Mouse (Mus musculus): ENCODE data around the gene Tmem114. TPM values are rescaled to one million over a fixed set of nuclear protein-coding genes. Genes with fewer than 3 reads are reported as not detected.

The Tmem114 gene
- polyA plus RNA-seq (2015; fragmentation: Nextera tagmentation; extraction: Ambion mirVana): not detected in 2 replicates

DNA sequence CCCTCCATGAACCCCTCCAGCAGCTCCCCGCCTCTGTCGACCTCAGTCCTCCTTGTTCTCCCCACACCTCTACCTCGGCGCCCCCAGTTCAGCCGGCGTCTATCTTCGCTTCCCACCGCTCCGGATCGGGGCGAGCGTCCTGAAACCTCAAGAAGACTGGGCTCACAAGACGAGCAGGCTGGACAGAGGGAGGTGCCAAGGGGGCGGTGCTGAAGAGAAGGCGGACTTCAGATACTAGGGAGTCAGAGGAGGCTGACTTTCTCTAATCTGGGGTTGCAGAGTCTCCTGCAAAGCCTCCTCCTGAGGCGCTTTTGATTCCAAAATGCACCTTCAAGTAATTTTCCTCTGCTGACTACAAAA lies at the start of gene Tmem114:
Gene Tmem114, minus strand, starts transcription at position 166 of the 360 bp plus-strand sequence.
- no peak within 1 kb of the TSS for H3K27ac ChIP-seq
- no peak for ATAC-seq
- WGBS: 2% methylated on average over 16 of the region's 16 CpGs
- peaks cover 6% of the 10 kb centered on the region for H3K4me1 ChIP-seq
- peaks cover 67% of the 10 kb centered on the region for H3K27me3 ChIP-seq
- H3K36me3 ChIP-seq (ENCODE audit: poor library complexity, severe bottlenecking): no peaks in the 10 kb centered on the region
- peak within 1 kb of the TSS; percentile 35 for H3K4me3 ChIP-seq
- peak within 1 kb of the TSS; percentile 43 for H3K9ac ChIP-seq
- H3K4me2 ChIP-seq: peak within 1 kb of the TSS; percentile 61
- no peaks in the 10 kb centered on the region for H3K9me3 ChIP-seq (replicated peaks)

DNA sequence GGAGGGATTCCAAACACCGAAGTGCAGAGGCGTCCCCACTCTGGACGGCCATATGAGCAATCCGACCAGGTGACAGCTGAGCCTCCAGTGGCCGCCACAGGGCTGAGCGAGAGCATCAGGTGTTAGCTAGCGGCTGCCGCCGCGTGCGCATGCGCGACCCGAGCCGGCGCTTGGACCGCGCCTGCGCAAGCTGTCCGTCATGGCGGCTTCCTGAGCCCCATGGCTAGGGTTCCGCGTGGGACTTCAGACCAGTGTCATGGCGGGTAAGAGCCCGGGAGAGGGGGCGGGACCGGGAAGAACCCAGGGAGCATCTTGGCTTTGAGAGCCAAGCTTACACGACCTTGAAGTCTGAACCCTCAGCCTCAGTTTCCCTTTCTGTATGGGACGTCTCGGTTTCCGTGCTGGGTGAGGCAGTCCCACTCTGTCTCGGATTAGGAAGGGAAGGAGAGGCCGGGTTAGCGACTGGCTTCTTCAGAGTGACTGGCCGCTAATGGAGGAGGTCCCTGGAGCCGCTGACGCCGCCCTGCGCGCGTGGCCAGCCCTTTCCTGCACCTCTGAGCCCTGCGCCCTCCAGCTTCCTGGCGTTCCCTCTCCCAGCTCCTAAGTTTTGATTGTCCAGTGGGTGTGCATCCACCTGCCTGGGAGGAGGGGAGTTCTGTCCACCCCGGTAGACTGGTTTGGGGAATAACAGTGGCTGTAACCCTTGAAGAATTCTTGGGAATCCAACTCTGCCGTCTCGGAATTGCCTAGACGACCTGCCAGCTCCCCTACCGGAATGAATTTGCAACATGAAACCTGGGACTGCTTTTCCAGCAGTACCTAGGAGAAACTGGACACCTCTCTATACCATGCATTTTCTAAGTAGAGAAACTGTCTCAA lies 45.9 kb upstream of the Tmem114 start, which contains the start of gene Mettl22:
Gene Mettl22, plus strand, starts transcription at position 186 of the 879 bp plus-strand sequence.
- peak within 1 kb of the TSS; percentile 82 for H3K9ac ChIP-seq
- under 1% methylated on average over 48 of the region's 48 CpGs for WGBS
- peaks cover 11% of the 10 kb centered on the region for H3K4me1 ChIP-seq
- H3K4me2 ChIP-seq: peak within 1 kb of the TSS; percentile 86
- H3K27me3 ChIP-seq: no peaks in the 10 kb centered on the region
- no peaks in the 10 kb centered on the region for H3K36me3 ChIP-seq (ENCODE audit: poor library complexity, severe bottlenecking)
- H3K9me3 ChIP-seq (replicated peaks): no peaks in the 10 kb centered on the region
- H3K27ac ChIP-seq: no peak within 1 kb of the TSS; the same call in 1 of the 2 replicates
- ATAC-seq: peak; percentile 97
- H3K4me3 ChIP-seq: peak within 1 kb of the TSS; percentile 72

DNA sequence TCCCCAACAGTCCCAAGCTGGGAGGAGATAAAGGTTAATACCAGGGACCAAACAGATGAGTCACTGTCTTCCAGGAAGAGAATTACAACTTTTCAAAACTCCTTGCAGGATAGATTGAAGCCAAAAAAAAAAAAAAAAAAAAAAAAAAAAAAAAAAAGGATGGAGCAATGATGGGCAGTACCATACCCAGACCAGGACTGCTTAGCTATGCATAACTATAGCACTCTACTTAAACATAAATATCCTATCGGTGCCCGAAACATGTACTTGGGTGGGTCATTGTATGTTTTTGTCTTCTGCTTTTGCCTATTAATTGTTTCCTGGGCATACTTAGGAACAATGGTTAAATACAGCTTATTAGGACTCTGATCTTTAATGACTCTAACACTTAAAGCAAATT lies 45.2 kb upstream of the Tmem114 start:
- peaks cover 11% of the 10 kb centered on the region for H3K4me1 ChIP-seq
- H3K27me3 ChIP-seq: no peaks in the 10 kb centered on the region
- ATAC-seq: peak; percentile 76
- no peak overlapping the region for H3K9ac ChIP-seq
- H3K27ac ChIP-seq: no peak overlapping the region
- H3K9me3 ChIP-seq (replicated peaks): no peaks in the 10 kb centered on the region
- WGBS: 72% methylated on average over 2 of the region's 2 CpGs
- H3K4me2 ChIP-seq: peak overlapping the region; percentile 86
- H3K36me3 ChIP-seq (ENCODE audit: poor library complexity, severe bottlenecking): no peaks in the 10 kb centered on the region
- H3K4me3 ChIP-seq: peak overlapping the region; percentile 72; the same call in 1 of the 2 replicates

DNA sequence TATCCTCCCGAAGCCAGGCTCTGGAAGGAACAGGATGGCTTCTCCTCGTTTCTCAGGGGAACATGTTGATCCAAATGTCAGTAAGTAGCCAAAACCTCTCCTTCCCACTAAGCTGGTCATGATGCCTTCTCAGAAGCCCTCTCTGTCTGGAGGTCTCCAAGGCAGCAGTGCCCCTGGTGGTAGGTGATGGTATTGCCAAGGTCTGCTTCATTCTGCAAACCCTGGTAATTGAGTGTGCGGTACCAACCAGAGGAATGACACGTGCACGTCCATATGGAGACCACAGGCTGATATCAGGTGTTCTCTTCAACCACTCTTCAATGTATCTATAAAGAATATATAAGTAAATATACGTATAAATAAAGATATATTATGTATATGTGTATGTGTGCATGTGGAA lies 34.2 kb upstream of the Tmem114 start:
- WGBS: 39% methylated on average over 6 of the region's 6 CpGs
- no peak for ATAC-seq

DNA sequence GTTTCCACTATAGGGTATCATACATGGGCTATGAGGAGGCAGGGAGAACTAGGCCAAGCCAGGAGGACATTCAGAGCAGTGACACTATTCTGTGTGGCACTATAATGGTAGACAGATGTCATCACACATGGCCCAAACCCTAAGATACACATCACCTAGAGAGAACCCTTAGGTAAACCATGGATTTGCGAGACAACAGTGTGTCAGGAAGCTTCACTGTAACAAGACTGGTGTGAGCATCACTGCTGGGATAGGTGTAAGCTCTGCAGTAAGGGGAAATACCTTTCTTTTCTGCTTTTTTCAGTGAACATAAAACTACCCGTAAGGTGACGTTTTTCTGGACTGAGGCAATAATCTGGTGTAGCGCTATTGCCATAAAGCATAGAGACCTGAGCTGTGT lies 33.5 kb upstream of the Tmem114 start:
- WGBS: 91% methylated on average over 4 of the region's 4 CpGs
- Histone ChIP-seq H3K36me3 (ENCODE audit: poor library complexity, severe bottlenecking) (no peaks in the 10 kb centered on the region), H3K4me3 (no peak overlapping the region)

More for the DNA sequence above, 34.2 kb upstream of the Tmem114 start:
- H3K27ac ChIP-seq: no peak overlapping the region
- no peaks in the 10 kb centered on the region for H3K9me3 ChIP-seq (replicated peaks)
- H3K4me2 ChIP-seq: no peak overlapping the region
- no peaks in the 10 kb centered on the region for H3K36me3 ChIP-seq (ENCODE audit: poor library complexity, severe bottlenecking)
- no peak overlapping the region for H3K4me3 ChIP-seq
- peaks cover 3% of the 10 kb centered on the region for H3K27me3 ChIP-seq
- H3K9ac ChIP-seq: no peak overlapping the region
- H3K4me1 ChIP-seq: no peaks in the 10 kb centered on the region

DNA sequence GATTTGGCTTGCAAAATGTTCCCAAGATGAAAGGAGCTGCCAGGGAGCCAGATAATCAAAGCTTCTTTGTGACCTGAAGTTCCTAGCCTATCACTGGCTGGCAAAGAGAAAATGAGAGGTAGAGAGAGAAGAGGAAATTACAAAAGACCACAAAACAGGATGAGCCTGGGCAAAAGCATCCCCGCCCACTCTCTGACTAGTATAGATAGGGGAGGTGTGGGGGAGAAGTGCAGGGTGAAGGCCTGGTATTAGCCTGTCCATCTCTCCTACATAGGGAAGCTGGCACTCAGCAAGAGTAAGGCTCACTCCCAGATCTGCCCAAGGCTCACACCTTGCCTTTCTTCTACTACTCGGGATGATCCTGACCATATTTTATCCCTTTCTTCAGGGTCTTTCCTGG lies 30.3 kb upstream of the Tmem114 start:
- Histone ChIP-seq H3K4me3 (no peak overlapping the region), H3K27ac (no peak overlapping the region), H3K36me3 (ENCODE audit: poor library complexity, severe bottlenecking) (no peaks in the 10 kb centered on the region), H3K9me3 (replicated peaks) (no peaks in the 10 kb centered on the region), H3K9ac (no peak overlapping the region), H3K4me2 (no peak overlapping the region), H3K27me3 (peaks cover 3% of the 10 kb centered on the region), H3K4me1 (no peaks in the 10 kb centered on the region)
- 58% methylated on average over 2 of the region's 2 CpGs for WGBS
- ATAC-seq: no peak

More for the DNA sequence above, 33.5 kb upstream of the Tmem114 start:
- Histone ChIP-seq H3K9me3 (replicated peaks) (no peaks in the 10 kb centered on the region), H3K9ac (no peak overlapping the region), H3K27me3 (peaks cover 3% of the 10 kb centered on the region), H3K4me2 (no peak overlapping the region), H3K27ac (no peak overlapping the region), H3K4me1 (no peaks in the 10 kb centered on the region)
- ATAC-seq: no peak

DNA sequence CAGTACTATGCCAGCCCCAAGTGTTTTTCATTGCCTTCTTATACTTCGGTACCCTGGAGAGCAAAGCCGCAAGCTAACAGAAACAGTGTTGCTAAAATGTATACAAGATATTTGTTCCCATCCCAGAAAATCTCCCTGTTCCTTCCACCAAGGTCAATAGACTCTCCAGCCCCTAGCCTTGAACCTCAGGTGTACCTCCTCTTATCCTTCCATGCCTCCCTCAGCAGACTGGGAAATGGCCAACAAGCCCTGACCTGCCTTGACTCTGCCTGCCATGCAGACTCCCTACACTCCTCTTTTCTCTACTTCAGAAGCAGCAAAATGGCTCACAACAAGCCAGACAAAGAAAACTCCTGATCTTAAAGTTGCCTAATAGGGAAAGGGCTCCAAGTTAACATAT lies 28.4 kb upstream of the Tmem114 start:
- Histone ChIP-seq H3K36me3 (ENCODE audit: poor library complexity, severe bottlenecking) (no peaks in the 10 kb centered on the region), H3K4me2 (no peak overlapping the region), H3K27ac (no peak overlapping the region), H3K4me1 (no peaks in the 10 kb centered on the region), H3K4me3 (no peak overlapping the region), H3K9ac (no peak overlapping the region), H3K27me3 (peaks cover 3% of the 10 kb centered on the region), H3K9me3 (replicated peaks) (no peaks in the 10 kb centered on the region)
- ATAC-seq: no peak
- 100% methylated on average over 2 of the region's 2 CpGs for WGBS

DNA sequence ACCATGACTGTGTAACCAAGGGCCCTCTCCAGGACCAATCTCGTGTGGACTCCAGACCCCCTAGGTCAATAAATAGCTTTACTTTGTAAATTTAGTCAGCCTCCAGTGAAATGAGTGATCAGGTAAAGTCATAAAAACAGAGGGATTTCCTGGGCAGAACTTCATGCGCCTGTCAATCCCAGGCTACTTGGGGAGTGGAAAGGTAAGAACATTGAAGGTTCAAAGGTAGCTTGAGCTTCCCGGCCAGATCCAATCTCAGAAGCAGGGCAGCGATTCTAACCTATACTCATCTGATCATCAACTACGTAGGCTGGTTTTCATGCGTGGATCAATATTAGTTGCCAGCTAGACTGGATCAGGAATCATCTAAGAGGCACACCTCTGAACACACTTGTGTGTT lies 21.3 kb upstream of the Tmem114 start:
- Histone ChIP-seq H3K27me3 (no peaks in the 10 kb centered on the region), H3K27ac (no peak overlapping the region), H3K9me3 (replicated peaks) (no peaks in the 10 kb centered on the region), H3K9ac (no peak overlapping the region), H3K4me1 (no peaks in the 10 kb centered on the region), H3K36me3 (ENCODE audit: poor library complexity, severe bottlenecking) (no peaks in the 10 kb centered on the region), H3K4me2 (no peak overlapping the region), H3K4me3 (no peak overlapping the region)
- no peak for ATAC-seq
- WGBS: 95% methylated on average over 6 of the region's 6 CpGs

DNA sequence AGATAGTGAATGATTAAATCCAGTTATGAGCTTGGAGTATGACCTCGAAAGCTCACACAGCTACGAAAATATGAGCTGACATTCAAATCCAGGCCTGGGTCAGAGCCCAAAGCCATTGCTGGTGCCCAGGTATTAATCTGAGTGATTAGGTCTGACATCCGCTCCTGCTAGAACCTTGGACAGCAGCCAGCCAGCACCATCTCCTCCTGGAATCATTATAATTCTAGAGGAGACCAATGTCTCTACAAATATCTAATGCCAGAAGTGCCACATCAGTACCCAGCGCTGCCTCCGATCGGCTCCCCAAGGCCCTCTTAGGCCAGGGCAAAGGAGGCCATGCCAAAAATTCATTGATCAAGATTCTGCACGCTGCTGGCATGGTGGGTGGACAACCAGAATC lies 20.0 kb upstream of the Tmem114 start:
- Histone ChIP-seq H3K9ac (no peak overlapping the region), H3K27me3 (no peaks in the 10 kb centered on the region), H3K36me3 (ENCODE audit: poor library complexity, severe bottlenecking) (no peaks in the 10 kb centered on the region), H3K9me3 (replicated peaks) (no peaks in the 10 kb centered on the region), H3K4me1 (no peaks in the 10 kb centered on the region), H3K4me2 (no peak overlapping the region), H3K4me3 (no peak overlapping the region), H3K27ac (no peak overlapping the region)
- 85% methylated on average over 7 of the region's 7 CpGs for WGBS
- ATAC-seq: no peak

DNA sequence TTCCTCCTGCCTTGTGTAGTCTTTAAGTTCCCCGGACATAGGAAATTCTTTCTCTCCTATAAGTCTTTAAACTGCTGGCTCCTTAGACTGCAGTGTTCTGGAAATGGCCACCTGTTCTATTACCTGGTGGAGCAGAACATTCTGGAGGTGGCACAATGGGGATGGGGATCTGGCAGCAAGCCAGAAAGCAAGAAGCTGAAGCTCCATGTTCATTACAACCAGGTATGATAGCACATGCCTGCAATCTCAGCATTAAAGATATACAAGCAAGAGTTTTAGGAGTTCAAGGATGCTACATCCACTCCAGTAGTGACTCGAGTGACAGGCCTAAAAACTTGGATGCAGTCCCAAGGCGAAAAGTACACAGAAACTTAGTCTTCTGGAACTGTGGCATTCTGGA lies 7.7 kb upstream of the Tmem114 start:
- WGBS: 91% methylated on average over 3 of the region's 3 CpGs
- Histone ChIP-seq H3K4me1 (no peaks in the 10 kb centered on the region), H3K27ac (no peak overlapping the region), H3K9ac (no peak overlapping the region), H3K9me3 (replicated peaks) (no peaks in the 10 kb centered on the region), H3K4me3 (no peak overlapping the region), H3K4me2 (no peak overlapping the region), H3K27me3 (peaks cover 4% of the 10 kb centered on the region; the same call in 1 of the 2 replicates), H3K36me3 (ENCODE audit: poor library complexity, severe bottlenecking) (no peaks in the 10 kb centered on the region)
- no peak for ATAC-seq

DNA sequence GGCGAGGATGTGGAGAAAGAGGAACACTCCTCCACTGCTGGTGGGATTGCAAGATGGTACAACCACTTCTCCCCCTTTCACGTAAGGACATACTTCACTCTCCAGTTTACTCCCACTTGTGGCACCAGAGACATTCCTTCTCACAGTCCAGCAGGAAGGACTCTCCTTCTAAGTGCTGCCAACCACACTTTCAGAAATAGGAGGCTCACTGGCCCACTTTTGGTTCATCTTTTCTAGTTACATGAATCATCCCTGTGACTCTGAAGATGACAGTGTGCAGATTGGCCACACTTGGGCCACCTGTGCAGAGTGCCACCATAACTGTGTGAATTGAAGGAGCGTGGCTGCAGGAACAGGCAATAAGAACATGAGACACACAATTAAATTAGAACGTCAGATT lies 4.6 kb upstream of the Tmem114 start:
- no peak overlapping the region for H3K4me3 ChIP-seq
- no peak overlapping the region for H3K9ac ChIP-seq
- no peak overlapping the region for H3K27ac ChIP-seq
- no peaks in the 10 kb centered on the region for H3K36me3 ChIP-seq (ENCODE audit: poor library complexity, severe bottlenecking)
- no peak overlapping the region for H3K4me2 ChIP-seq
- ATAC-seq: no peak
- H3K4me1 ChIP-seq: peaks cover 4% of the 10 kb centered on the region
- H3K27me3 ChIP-seq: peaks cover 34% of the 10 kb centered on the region
- WGBS: 83% methylated on average over 4 of the region's 4 CpGs
- no peaks in the 10 kb centered on the region for H3K9me3 ChIP-seq (replicated peaks)

DNA sequence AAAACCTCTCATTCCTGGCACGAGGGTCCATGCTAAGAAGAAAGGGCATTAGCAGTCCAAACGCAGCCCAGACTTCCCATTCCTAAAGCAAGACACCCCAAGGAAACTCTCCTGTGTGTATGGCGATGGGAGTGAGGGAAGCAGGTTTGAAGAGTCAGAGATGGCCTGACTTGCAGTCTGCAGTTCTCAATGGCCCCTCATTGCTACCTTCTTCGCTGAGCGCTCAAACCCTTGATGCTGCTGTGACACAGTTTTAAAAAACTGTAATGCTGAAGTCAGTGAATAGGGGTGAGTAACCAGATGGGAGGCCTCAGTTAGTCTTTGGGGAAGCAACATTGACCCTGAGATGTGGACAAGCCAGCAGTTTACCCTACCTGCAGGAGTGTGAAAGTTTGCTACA lies 800 bp upstream of the Tmem114 start:
- no peak overlapping the region for H3K4me2 ChIP-seq
- H3K4me1 ChIP-seq: peaks cover 6% of the 10 kb centered on the region
- H3K36me3 ChIP-seq (ENCODE audit: poor library complexity, severe bottlenecking): no peaks in the 10 kb centered on the region
- no peak overlapping the region for H3K4me3 ChIP-seq
- H3K9me3 ChIP-seq (replicated peaks): no peaks in the 10 kb centered on the region
- 83% methylated on average over 5 of the region's 5 CpGs for WGBS
- no peak overlapping the region for H3K9ac ChIP-seq
- no peak overlapping the region for H3K27ac ChIP-seq
- no peak for ATAC-seq
- H3K27me3 ChIP-seq: peaks cover 67% of the 10 kb centered on the region

All from forebrain, embryonic 13.5 days (tissue).